9 mouse cellular contexts compared by ENCODE assay signal in the genomic region with DNA sequence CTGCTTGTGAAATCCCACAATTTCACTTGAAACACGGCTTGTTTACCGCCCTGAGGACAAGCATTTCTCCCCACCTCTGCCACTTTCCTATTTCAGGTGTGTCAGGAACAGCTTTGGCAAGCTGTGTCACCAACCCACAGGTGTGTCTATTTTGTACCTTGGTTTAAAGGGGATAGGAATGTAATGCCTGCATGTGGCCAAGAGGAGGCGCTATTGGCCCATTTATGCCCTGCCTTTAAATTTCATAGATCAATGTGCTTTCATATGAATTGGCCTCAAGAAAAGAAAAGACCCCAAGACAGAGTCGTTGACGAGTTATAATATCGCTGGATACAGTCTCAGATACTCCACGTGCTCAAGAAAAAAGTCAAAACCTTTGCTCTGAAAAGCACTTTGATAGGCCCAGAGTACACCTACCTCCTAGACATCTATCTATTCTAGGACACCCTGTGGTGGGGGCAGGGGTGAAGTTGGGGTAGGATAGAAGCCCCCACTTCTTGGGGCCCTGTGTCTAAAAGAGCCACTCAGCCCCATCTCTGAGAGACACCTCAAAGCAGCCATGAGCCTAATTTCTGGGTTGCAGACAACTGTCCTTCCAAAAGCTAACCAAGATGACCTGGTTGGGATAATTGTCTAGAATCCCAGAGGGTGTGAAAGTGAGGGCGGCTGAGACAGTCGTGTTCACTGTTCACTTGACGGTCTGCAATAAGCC. TPM values are rescaled to one million over a fixed set of nuclear protein-coding genes. Genes with fewer than 3 reads are reported as not detected.
DNase-seq lines count a peak whose midpoint lies in the region; ATAC-seq and TF ChIP-seq lines count a peak whose summit lies in the region.
"Had no signal": no experiment of that assay in that cellular context is flagged by ENCODE, and none has a peak within 500 bp of the region (broad histone marks: within the 10 kb centered on the region; RNA-seq: fewer than 3 reads in every experiment).

No protein-coding gene starts in this region.

- 39% methylated on average over 10 of the region's 10 CpGs for WGBS in lung, adult 2 months

- peak; percentile 54 for DNase-seq in embryo, embryonic 10.5 days (ENCODE audit: low spot score)
- no peak for DNase-seq in embryo, embryonic 10 days (ENCODE audit: low spot score)
- no peak for DNase-seq in lung, adult 2 months
- no peak for DNase-seq in lung, postnatal 10 days
- peak; percentile 27 for DNase-seq in Muller cell, postnatal 12 days (ENCODE audit: inconsistent ontology term)
- no peak for DNase-seq in gastrocnemius, adult 18-20 months (ENCODE audit: low spot score)
- no peak for DNase-seq in urinary bladder, postnatal 25 days (ENCODE audit: low spot score)
- DNase-seq: gastrocnemius, postnatal 25 days had no signal

- H3K4me3 ChIP-seq in lung, adult 2 months (replicated peaks; ENCODE audit: extremely low read depth, low read depth, low read length): no peak overlapping the region

- TF ChIP-seq POLR2A in lung, adult 2 months (IDR thresholded peaks at IDR 0.05; ENCODE audit: borderline replicate concordance, extremely low read depth, low read depth, low read length): no peak

- peak; percentile 42; the same call in 1 of the 2 replicates for ATAC-seq in megakaryocyte, adult 5-6 weeks (ENCODE audit: poor library complexity, severe bottlenecking)

- H3K4me1 ChIP-seq in lung, adult 2 months (ENCODE audit: control insufficient read depth, insufficient read depth, low read length): 0 out of 2 replicates have a peak, but pooled peaks cover 2% of the 10 kb centered on the region

- TF ChIP-seq CTCF in lung, adult 2 months (IDR thresholded peaks at IDR 0.05; ENCODE audit: insufficient read depth, low read length): 0 out of 2 replicates have a peak, but pooled peaks have one; percentile 5

RNA-seq across cellular contexts. Expression of gene Eif1b, which starts 9.3 kb away (rescaled TPM):
- 31.4 and 45.8 TPM in 2 replicates for polyA plus RNA-seq in lung, adult 2 months (2012; rRNA removed)
- 54.6 and 68.3 TPM in 2 replicates for total RNA-seq in megakaryocyte, adult 5-6 weeks (2015)
- 80.3 and 107 TPM in 2 replicates for total RNA-seq in megakaryocyte, adult 5-6 weeks (2017)
- total RNA-seq in gastrocnemius, adult 18-20 months (2021): 10 to 100 TPM; 39.4 to 42.9 TPM

RNA-seq across cellular contexts. Expression of gene Entpd3, which starts 38.3 kb away (rescaled TPM):
- polyA plus RNA-seq in lung, adult 2 months (2012; rRNA removed): 3.7 and 5.7 TPM in 2 replicates
- 0.11 and 0.21 TPM in 2 replicates for total RNA-seq in megakaryocyte, adult 5-6 weeks (2015)
- 0.04 TPM in 1 of 2 replicates, not detected in the other for total RNA-seq in megakaryocyte, adult 5-6 weeks (2017)
- total RNA-seq in gastrocnemius, adult 18-20 months (2021): not detected
- total RNA-seq: gastrocnemius, postnatal 25 days had no signal

Comparison
In these comparisons a context has a peak if more than half of its experiments do, and no peak if none do; other contexts are left out.
1. DNase-seq: peak in embryo, embryonic 10.5 days (single experiment) and Muller cell, postnatal 12 days (single experiment); none in embryo, embryonic 10 days (single experiment), lung, adult 2 months (single experiment), lung, postnatal 10 days (single experiment), gastrocnemius, adult 18-20 months (single experiment) and urinary bladder, postnatal 25 days (single experiment).